Mouse (Mus musculus) common myeloid progenitor, adult 5-6 weeks (primary cell): ENCODE data around the gene Ahnak. TPM values are rescaled to one million over a fixed set of nuclear protein-coding genes. Genes with fewer than 3 reads are reported as not detected.
"Not testable (repeated sequence)": the region's sequence is repeated elsewhere in the genome, so short reads cannot be mapped to it uniquely, and the experiment has no call there.

ENCODE experiments used
- ATAC-seq: replicated peaks from 2 replicates; pipeline ENCODE4 v1.8.0; 2016; ENCODE audit warnings: low read depth, mild to moderate bottlenecking, moderate TSS enrichment, inconsistent platforms; ENCODE audit not compliant: poor library complexity, severe bottlenecking
- total RNA-seq: library from RNA; stranded (forward); fragments of 200-1000, 187-1606 nt; gene quantifications from 2 replicates; pipeline ENCODE4 v1.2.3, GENCODE M21; 2017

Gene Ahnak
- total RNA-seq, 1 experiment from 2014 or later = 14.1 TPM

DNA sequence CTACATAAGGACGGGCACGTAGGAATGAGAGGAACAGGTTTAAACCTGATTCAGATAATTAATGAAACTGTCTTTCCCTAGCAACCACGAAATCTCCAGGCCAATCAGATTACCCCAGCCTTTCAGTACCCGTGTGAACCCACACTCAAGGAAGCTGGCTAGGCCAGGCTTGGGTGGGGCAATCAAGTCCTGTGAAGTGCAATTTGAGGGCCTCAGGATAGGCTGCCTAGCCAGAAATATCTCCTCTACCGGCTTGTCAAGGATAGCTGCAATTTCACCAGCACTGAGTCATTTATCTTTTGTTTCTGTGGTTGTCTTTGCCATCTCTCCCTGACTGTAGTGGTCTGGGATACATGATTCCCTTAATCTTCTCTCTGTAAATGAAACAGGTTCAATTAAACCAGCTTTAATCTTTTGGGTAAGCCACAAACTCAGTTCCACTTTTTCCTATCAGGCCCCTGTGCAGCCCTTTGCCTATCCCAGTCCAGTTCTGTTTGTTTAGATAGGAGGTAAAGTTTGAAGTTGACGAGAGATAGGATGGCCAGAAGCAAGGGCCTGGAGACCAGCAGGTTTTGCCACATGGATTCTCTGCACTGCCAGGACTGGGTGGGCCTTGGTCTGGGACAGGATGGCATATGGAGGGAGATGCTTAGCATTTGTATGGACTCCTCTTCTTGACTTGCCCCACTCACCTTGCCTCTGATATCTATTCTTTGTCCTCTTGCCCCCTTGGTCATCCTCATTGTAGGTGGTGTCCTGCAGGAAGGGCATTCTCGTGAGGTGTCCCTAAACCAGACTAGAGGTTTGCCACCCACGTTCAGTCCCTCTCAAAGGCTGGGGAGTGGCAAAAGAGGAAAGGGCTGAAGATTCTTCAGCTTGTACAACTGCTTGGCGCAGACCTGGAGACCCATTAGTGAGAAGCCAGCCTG is 44.6 kb downstream of the Ahnak start:
- peak; percentile 78 for ATAC-seq

DNA sequence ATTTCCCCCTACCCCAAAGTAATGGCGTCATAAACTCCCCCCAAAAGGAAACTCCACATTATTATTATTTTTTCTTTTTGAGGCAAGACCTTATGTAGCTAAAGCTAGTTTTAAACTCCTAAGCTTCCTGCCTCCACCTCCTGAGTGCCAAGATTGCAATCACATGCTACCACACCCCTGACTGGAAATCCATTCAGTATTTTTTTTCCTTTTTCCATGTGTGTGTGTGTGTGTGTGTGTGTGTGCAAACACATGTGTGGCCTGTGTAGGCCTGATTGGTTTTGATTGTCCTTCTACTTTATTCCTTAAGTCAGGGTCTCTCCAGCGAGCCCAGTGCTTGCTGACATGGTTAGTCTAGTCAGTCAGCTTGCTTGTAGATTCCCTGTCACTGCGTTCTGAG is 45.4 kb downstream of the Ahnak start:
- ATAC-seq = no peak

DNA sequence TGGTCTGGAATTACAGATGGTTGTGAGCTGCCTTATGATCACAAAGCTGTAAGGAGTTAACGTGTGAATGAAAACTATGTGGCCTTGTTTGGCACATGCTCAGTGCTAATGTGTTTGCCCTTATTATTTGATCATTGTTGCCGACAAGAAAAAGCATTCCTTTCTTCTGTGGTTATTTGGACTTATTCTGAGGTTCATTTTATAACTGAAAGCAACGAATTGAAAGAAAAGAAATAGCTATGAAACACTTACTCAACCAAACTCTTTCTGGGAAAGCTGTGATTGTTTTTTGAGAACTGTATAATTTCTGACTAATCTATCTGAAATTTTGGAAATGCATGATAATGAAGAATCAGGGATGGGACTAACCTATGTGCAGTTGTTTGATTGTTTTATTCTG is 46.0 kb downstream of the Ahnak start:
- ATAC-seq = no peak

DNA sequence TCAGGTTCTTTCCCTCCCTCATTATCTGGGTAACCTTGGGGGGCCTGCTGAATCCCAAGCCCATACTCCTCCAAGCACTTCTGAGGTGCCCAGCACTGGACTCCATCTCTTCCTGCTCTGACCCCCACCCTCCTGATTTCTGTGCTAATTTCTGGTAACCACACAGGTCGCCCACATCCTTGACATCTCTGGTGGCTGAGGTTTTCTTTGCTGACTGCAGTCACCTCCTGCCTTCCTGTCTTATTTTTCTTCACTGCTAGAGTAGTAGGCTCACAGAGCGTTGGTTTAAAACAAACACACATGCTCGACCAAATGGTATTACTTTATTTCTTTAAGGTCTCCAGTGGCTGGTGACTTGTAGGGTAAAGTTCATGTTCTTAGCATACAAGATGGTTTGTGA is 49.1 kb downstream of the Ahnak start:
- ATAC-seq = 0 out of 2 replicates have a peak, but pooled peaks have one; percentile 6

DNA sequence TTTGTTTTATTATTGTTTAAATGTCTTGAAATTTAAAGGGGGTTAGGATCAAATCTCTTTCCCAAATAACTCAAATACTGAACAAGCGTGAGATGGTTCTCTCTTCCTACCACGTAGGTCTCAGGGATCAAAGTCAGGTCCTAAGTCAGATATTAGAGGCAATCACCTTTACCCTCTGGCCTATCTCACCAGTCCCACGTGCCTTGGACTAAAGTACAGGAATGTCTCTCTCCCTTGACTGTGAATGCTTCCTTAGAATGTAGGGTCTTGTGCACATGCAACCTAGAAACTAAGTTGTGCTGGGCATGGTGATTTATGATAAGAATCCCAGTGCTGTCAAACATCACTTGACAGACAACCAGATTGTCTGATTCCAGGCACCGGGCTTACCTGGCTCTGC is 50.2 kb downstream of the Ahnak start:
- no peak for ATAC-seq

DNA sequence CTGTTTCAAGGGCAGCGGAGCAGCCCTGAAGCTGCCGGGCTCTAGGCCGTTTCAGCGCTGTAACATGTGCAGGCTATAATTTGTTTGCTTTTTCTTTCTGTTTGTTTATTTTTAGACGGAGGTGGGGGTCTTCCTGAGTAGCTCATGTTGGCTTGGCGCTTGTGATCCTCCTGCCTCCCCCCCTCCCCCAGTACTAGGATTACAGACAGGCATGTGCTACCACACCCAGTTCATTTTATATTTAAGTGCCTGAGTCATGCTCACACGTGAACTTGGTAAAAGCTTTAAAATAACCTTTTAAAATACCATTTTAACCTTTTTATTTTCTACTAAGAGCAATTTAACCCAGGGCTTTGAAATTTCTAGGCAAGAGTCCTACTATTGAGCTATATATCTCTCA is 50.8 kb downstream of the Ahnak start:
- ATAC-seq = no peak

DNA sequence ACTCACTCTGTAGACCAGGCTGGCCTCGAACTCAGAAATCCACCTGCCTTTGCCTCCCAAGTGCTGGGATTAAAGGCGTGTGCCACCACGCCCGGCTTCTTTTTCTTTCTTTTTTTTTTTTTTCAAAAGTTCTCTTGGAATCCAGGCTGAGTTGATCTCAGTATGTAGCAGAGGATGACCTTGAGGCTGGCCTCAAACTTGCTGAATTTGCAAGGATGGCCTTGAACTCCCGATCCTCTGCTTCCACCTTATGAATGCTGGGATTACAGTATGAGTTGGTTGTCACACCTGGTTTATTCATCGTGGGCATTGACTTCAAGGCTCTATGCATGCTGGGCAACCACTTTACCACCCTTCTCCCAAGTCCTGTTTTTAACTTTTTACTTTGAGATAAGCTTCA is 51.6 kb downstream of the Ahnak start:
- no peak for ATAC-seq

DNA sequence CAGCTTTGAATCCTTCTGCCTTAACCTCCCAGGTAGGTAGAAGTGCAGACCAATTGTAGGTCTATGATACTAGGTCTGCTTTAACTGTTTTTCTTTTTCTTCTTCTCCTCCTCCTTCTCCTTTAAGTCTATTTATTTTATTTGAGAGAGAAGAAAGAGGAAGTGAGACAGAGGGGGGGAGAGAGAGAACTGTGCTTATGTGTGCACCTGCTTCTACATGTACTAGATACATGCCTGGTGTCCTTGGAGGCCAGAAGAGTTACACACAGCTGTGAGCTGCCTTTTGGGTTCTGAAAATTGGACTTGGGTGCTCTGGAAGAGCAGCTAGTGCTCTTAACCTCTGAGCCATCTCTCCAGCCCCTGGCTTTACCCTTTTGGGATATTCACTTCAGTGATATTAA is 52.0 kb downstream of the Ahnak start:
- peak; percentile 79 for ATAC-seq

DNA sequence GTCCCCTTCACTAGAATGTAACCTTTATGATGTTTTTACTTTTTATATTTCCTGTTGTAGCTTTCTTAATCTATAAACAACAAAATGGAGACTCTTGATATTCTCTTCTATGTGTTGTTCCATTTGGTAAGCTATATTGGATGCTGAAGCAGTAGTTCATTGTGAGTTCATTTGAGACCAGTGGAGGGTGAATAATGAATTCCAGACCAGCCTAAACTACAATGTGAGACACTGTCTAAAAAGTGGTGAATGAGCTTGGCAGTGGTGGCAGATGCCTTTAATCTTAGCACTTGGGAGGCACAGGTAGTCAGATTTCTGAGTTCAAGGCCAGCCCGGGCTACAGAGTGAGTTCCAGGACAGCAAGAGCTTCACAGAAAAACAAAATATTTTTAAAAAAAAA is 54.0 kb downstream of the Ahnak start:
- no peak for ATAC-seq

DNA sequence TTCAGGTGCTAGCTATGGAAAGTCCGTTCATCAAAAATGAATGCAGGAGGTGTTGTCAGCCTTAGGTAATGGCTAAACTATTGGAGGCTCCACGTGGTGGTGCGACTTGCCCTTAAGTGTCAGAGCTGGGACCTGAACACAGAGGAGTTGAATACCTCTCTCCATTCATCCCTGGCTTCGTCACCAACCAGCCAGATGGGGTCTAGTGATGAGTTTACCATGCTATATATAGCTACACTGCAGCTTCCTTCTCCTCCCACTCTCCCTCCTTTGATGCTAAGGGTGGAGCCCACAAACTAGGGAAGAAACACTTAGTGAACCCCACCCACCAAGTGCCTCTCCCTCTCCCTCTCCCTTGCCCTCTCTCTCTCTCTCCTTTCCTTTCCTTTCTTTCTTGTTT is 55.2 kb downstream of the Ahnak start:
- peak; percentile 56 for ATAC-seq

DNA sequence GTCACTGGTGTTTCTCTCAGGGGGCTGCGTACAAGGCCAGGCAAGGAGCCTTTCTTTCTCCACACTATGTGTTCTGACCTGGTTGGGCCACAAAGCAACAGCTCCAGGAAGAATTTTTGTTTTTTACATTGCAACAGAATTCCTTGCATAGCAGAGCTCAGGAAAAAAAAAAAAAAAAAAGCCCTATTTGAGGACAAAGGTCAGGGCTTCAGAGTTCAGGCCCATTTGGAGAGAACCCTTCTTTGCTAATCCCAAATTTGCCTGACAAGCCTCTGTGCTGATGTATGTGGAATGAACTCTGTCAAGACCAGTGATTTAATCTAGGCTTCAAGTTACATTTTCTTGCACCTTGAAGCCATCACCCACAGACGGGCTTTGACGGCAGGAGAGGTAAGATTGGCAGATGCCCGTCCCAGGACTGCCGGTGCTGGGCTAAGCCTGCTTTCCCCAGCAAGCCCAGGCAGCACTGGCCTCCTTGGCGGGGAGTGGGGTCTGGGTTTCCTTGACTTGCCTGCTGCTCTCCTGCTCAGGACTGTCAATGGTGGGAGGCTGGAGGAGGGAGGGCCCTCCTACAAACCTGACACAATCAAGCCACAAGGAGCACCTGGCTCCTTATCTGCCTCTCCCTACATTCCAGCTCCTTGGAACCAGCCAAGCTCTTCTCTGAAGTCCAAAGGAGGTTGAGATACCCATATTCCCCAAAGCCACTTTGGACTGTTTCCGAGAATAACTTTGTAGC is 58.3 kb downstream of the Ahnak start:
- ATAC-seq = no peak

DNA sequence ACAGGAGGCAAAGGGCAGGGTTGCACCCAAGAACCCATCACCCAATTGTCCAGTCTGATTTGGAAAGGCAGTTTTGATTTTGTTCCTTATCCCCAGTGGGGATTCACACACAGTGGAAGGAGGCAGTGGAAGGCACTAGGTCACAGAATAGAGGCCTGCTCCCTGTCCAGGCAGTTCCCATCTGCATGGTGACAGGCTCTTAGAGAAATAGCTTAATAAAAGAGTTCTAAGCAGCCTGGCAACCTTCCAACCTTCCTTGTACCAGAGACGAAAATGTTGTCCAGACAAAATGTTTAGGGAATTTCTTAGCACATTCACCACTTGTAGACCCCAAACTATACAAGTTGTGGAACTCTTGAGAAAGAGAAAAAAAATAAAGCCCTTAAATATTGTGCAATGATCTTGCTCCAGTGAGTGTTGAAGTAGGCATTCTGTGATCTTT is 58.9 kb downstream of the Ahnak start:
- ATAC-seq = no peak

DNA sequence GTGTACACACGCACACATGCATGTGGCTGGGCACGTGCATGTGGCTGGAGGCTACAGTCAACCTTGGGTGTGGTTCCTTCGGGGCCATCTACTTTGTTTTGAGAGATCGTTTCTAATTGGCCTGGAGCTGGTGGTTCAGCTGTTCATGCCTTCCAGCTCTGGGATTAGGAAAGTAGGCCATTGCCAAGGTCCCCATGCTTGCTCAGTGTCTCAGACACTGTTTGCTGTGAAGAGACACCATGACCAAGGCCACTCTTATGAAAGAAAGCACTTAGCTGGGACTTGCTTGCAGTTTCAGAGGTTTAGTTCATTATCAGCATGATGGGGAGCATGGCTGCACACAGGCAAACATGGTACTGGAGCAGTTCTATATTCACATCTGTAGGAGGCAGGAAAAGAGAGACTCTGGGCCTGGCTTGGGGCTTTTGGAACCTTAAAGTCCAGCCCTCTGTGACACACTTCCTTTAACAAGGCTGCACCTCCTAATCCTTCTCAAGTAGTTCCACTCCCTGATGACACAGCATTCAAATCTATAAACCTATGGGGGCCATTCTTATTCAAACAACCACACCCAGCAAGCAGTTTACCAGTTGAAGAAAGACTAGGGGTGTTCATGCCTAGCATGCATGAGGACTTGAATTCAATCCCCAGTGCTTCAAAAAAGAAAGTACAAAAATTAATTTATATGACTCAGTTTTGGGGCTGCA is 60.0 kb downstream of the Ahnak start:
- ATAC-seq = no peak

DNA sequence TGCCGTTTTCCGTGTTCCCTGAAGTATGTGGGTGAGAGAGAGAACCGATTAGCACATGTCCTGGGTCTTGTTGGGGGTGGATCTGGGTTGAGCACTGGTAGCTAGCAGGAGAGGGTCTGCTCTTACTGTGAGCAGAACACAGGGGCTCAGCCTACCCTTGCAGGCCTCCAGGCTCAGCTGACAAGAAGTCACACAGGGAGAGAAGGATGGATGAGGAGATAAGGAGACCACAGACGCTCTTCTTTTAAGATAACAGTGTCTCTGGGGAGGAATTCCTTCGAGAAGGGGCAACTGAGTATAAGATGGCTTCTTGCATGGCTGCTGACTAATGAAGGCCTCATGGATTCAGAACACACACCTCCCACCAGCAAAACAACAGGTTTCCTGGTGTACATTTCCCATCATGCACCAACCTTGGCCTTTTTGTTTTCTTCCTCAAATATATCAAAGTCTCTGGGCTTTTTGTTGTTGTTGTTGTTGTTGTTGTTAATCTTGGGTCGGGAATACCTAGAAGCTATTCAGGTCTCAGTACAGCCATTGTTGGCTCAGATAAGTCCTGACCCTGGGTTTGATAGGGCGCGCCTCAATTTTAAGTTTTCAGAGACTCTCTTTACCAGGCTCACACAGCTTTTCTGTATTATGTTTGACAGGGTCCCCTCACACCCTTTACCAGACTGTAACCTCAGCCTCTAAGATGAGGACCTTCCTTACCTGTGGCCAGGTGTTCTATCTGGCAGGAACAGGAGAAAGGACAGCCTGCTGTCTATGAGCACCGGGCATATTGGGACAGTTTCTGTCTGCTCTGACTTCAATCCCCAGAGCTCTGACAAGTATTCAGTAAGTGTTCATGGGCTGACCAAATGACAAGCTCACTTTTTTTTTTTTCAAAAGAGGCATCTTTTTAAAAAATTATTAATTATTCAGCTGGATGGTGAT is 61.5 kb downstream of the Ahnak start:
- ATAC-seq = peak; percentile 16; the same call in 1 of the 2 replicates

DNA sequence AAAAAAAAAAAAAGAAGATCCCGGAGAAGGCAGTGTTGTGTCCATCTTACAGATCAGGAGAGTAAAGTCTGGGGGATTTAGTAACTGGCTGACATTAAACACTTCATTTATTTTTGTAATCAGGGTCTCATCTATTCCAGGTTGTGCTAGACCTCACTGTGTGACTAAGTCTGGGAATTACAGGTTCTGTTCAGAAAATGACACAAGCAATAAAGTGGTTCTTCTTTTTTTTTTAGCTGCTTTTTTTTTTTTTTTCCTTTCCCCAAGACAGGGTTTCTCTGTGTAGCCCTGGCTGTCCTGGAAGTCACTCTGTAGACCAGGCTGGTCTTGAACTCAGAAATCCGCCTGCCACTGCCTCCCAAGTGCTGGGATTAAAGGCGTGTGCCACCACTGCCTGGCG is 62.9 kb downstream of the Ahnak start:
- ATAC-seq = not testable (repeated sequence)

DNA sequence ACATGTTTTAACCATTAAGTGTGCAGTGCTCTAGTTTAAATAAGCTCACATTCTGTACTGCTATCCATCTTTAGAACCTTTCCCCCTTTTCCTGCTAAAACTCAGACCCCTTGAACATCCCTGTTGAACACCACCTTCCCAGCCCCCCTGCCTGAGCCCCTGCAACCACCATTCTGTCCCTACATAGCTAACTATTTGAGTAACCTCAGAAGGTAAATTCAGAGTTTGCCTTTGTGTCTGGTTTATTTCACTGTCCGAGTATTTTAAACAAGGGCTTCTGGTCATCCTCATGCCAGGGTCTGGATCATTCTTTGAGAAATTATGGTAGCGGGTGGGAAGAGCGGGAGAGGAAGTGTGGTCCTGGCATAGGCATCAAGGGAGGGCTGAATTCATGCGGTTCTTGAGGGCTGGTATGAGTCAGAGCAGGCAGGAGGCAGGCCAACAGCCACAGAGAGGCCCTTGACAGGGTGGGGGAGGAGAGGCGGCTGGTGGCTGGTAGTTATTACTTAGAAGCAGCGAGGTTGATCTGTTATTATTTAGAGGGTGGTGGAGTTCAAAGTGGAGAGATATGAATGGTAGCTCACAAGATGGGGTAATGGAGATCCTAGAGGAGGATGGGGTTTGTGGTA is 63.8 kb downstream of the Ahnak start:
- ATAC-seq = peak; percentile 87

DNA sequence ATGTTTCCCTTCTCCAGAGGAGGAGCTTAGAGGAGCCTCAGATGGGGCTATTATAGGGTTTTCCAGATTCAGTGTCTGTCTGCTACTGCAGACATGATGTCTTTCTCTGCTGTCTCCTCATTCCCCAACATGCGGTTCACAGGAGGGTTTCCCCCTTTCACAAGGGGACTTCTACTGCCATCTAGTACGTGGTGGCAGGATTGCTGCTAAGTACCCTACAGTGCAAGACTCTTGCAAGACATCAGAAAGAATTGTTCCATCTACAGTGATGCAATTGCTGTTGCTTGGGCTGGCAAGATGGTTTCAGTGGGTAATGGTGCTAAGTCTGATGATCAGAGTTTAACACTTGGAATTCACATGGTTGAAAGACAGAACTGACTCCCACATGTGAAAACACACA is 66.1 kb downstream of the Ahnak start:
- ATAC-seq = peak; percentile 68

DNA sequence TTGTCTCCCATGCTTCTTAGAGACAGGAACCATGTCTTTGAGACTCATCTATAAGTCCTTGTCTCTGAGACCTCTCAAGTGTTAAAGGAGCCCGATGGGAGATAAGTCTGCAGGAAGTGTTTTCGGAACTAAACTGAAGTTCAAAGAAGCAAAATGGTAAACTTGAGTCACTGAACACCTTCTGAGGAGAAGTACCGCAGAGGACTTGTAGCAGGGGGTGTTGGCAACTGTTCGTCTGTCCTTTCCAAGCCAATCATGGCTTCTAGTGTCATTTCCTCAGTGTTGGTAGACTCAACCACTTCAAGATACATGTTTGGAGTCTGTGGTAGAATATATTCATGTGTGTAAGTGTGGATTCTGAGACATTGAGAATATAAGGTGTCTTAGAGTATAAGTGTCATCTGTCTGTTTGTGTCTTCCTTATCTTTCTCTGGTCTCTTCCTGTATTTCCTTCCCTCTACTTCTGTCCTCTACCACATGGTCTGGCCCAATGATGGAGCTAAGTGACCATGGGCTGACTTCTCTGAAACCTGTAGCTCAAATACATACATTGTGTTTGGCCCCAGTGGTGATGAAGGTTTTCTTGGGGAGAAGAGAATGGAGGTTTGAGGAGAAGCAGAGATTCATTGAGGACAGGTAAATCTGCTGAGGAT is 66.7 kb downstream of the Ahnak start:
- ATAC-seq = no peak

DNA sequence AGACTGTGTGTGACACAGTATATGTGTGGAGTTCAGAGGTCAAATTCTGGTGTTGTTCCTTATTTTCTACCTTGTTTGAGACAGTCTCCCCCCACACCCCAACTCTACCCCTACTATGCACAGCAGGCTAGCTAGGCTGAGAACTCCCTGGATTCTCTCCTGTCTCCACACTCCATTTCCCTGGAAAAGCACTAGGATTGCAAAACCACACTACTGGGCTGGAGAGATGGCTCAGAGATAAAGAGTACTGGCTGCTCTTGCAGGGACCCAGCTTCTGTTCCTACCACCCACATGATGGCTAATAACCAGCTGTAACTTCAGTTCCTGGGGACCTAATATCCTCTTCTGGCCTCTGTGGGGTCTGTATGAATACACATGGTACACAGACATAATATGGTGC is 68.6 kb downstream of the Ahnak start:
- ATAC-seq = no peak
